Mouse (Mus musculus): Measurements from ENCODE around the gene Rps15.

DNA sequence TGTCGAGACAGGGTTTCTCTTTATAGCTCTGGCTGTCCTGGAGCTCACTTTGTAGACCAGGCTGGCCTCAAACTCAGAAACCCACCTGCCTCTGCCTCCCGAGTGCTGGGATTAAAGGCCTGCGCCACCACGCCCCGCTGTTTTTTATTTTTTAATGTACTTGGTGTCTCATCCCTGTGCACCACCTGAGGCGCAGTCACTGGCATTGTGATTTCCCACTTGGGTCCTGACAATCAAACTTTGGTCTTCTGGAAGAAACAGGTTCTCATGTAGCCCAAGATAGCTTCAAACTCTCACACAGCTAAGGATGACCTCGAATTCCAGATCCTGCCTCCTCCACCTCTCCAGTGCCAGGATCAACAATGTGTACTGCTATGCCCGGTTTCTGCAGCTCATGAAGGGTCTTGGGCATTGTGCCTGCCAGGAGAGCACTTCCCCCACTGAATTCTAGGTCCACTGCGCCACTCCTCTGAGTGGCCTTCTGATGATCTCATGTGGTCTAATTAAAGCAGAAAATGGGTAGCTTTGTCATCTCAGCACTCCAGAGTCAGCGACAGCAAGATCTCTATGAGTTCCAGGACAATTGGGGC is 29.4 kb upstream of the Rps15 start:
- no peak for TF ChIP-seq CTCF (IDR thresholded peaks at IDR 0.05; ENCODE audit: low read depth)
- no peak for TF ChIP-seq EP300 (IDR thresholded peaks at IDR 0.05; ENCODE audit: low read depth)

Data from heart, postnatal 0 days (tissue).